Mouse (Mus musculus): Measurements from ENCODE around the gene Mylk. TPM values are rescaled to one million over a fixed set of nuclear protein-coding genes. Genes with fewer than 3 reads are reported as not detected.

Gene Mylk
- polyA plus RNA-seq, 1 experiment, result not detected

- TF ChIP-seq POLR2A (IDR thresholded peaks at IDR 0.05; ENCODE audit: insufficient read depth, low read depth, low read length) (no peak), CTCF (IDR thresholded peaks at IDR 0.05; ENCODE audit: insufficient read depth, low read depth, low read length) (no peak)
- Histone ChIP-seq H3K4me3 (ENCODE audit: insufficient read depth, low read depth, low read length) (no peak overlapping the region; the same call in 1 of the 2 replicates), H3K4me1 (ENCODE audit: control insufficient read depth, insufficient read depth, low read length) (peaks cover 13% of the 10 kb centered on the region), H3K27ac (ENCODE audit: insufficient read depth, low read depth, low read length) (no peak overlapping the region)
- 74% methylated on average over 10 of the region's 10 CpGs for WGBS
These were observed 176.3 kb downstream of the Mylk start for GRCm38 (mm10) chr16:34921319-34921718.

GRCm38 (mm10) chr16:34923630-34924029 is 178.6 kb downstream of the Mylk start:
- WGBS, result 93% methylated on average over 9 of the region's 9 CpGs
- no peak for TF ChIP-seq POLR2A (IDR thresholded peaks at IDR 0.05; ENCODE audit: insufficient read depth, low read depth, low read length)
- no peak for TF ChIP-seq CTCF (IDR thresholded peaks at IDR 0.05; ENCODE audit: insufficient read depth, low read depth, low read length)
- H3K27ac ChIP-seq (ENCODE audit: insufficient read depth, low read depth, low read length), result no peak overlapping the region

GRCm38 (mm10) chr16:34924324-34924723 is 179.3 kb downstream of the Mylk start:
- WGBS, result 92% methylated on average over 5 of the region's 5 CpGs
- H3K4me3 ChIP-seq (ENCODE audit: insufficient read depth, low read depth, low read length), result no peak overlapping the region
- peaks cover 13% of the 10 kb centered on the region for H3K4me1 ChIP-seq (ENCODE audit: control insufficient read depth, insufficient read depth, low read length)
- no peak for TF ChIP-seq CTCF (IDR thresholded peaks at IDR 0.05; ENCODE audit: insufficient read depth, low read depth, low read length)
- no peak for TF ChIP-seq POLR2A (IDR thresholded peaks at IDR 0.05; ENCODE audit: insufficient read depth, low read depth, low read length)
- no peak overlapping the region for H3K27ac ChIP-seq (ENCODE audit: insufficient read depth, low read depth, low read length)

More at GRCm38 (mm10) chr16:34923630-34924029, 178.6 kb downstream of the Mylk start:
- Histone ChIP-seq H3K4me3 (ENCODE audit: insufficient read depth, low read depth, low read length) (no peak overlapping the region), H3K4me1 (ENCODE audit: control insufficient read depth, insufficient read depth, low read length) (peaks cover 13% of the 10 kb centered on the region)

- H3K27ac ChIP-seq (ENCODE audit: insufficient read depth, low read depth, low read length), result no peak overlapping the region
- no peak overlapping the region for H3K4me3 ChIP-seq (ENCODE audit: insufficient read depth, low read depth, low read length)
- TF ChIP-seq CTCF (IDR thresholded peaks at IDR 0.05; ENCODE audit: insufficient read depth, low read depth, low read length), result no peak
- TF ChIP-seq POLR2A (IDR thresholded peaks at IDR 0.05; ENCODE audit: insufficient read depth, low read depth, low read length), result no peak
- H3K4me1 ChIP-seq (ENCODE audit: control insufficient read depth, insufficient read depth, low read length), result peaks cover 13% of the 10 kb centered on the region
- 88% methylated on average over 6 of the region's 6 CpGs for WGBS
These were observed 180.1 kb downstream of the Mylk start for GRCm38 (mm10) chr16:34924937-34925618.

- H3K4me1 ChIP-seq (ENCODE audit: control insufficient read depth, insufficient read depth, low read length), result peaks cover 8% of the 10 kb centered on the region
- TF ChIP-seq CTCF (IDR thresholded peaks at IDR 0.05; ENCODE audit: insufficient read depth, low read depth, low read length), result no peak
- TF ChIP-seq POLR2A (IDR thresholded peaks at IDR 0.05; ENCODE audit: insufficient read depth, low read depth, low read length), result no peak
- 91% methylated on average over 9 of the region's 9 CpGs for WGBS
- H3K4me3 ChIP-seq (ENCODE audit: insufficient read depth, low read depth, low read length), result no peak overlapping the region
- H3K27ac ChIP-seq (ENCODE audit: insufficient read depth, low read depth, low read length), result no peak overlapping the region
These were observed 181.8 kb downstream of the Mylk start for GRCm38 (mm10) chr16:34926531-34927435.

GRCm38 (mm10) chr16:34929686-34930085 is 184.7 kb downstream of the Mylk start:
- Histone ChIP-seq H3K4me1 (ENCODE audit: control insufficient read depth, insufficient read depth, low read length) (peaks cover 8% of the 10 kb centered on the region), H3K27ac (ENCODE audit: insufficient read depth, low read depth, low read length) (no peak overlapping the region), H3K4me3 (ENCODE audit: insufficient read depth, low read depth, low read length) (no peak overlapping the region)
- TF ChIP-seq POLR2A (IDR thresholded peaks at IDR 0.05; ENCODE audit: insufficient read depth, low read depth, low read length) (no peak), CTCF (IDR thresholded peaks at IDR 0.05; ENCODE audit: insufficient read depth, low read depth, low read length) (no peak)
- 69% methylated on average over 8 of the region's 8 CpGs for WGBS

GRCm38 (mm10) chr16:34930110-34930509 is 185.1 kb downstream of the Mylk start:
- H3K4me3 ChIP-seq (ENCODE audit: insufficient read depth, low read depth, low read length), result no peak overlapping the region
- WGBS, result 71% methylated on average over 7 of the region's 7 CpGs
- no peak overlapping the region for H3K27ac ChIP-seq (ENCODE audit: insufficient read depth, low read depth, low read length)
- TF ChIP-seq POLR2A (IDR thresholded peaks at IDR 0.05; ENCODE audit: insufficient read depth, low read depth, low read length) (no peak), CTCF (IDR thresholded peaks at IDR 0.05; ENCODE audit: insufficient read depth, low read depth, low read length) (no peak)
- peaks cover 5% of the 10 kb centered on the region for H3K4me1 ChIP-seq (ENCODE audit: control insufficient read depth, insufficient read depth, low read length)

GRCm38 (mm10) chr16:34931306-34931705 is 186.3 kb downstream of the Mylk start:
- 84% methylated on average over 2 of the region's 2 CpGs for WGBS
- no peak overlapping the region for H3K4me3 ChIP-seq (ENCODE audit: insufficient read depth, low read depth, low read length)
- no peak overlapping the region for H3K27ac ChIP-seq (ENCODE audit: insufficient read depth, low read depth, low read length)
- no peak for TF ChIP-seq CTCF (IDR thresholded peaks at IDR 0.05; ENCODE audit: insufficient read depth, low read depth, low read length)
- TF ChIP-seq POLR2A (IDR thresholded peaks at IDR 0.05; ENCODE audit: insufficient read depth, low read depth, low read length), result no peak
- no peaks in the 10 kb centered on the region for H3K4me1 ChIP-seq (ENCODE audit: control insufficient read depth, insufficient read depth, low read length)

GRCm38 (mm10) chr16:34933173-34933572 is 188.2 kb downstream of the Mylk start:
- no peak for TF ChIP-seq POLR2A (IDR thresholded peaks at IDR 0.05; ENCODE audit: insufficient read depth, low read depth, low read length)
- no peak for TF ChIP-seq CTCF (IDR thresholded peaks at IDR 0.05; ENCODE audit: insufficient read depth, low read depth, low read length)
- Histone ChIP-seq H3K4me1 (ENCODE audit: control insufficient read depth, insufficient read depth, low read length) (0 out of 2 replicates have a peak, but pooled peaks cover 3% of the 10 kb centered on the region), H3K4me3 (ENCODE audit: insufficient read depth, low read depth, low read length) (no peak overlapping the region), H3K27ac (ENCODE audit: insufficient read depth, low read depth, low read length) (no peak overlapping the region)
- 88% methylated on average over 4 of the region's 4 CpGs for WGBS
